Mouse (Mus musculus): ENCODE measurements around the gene Ssr4.

DNA sequence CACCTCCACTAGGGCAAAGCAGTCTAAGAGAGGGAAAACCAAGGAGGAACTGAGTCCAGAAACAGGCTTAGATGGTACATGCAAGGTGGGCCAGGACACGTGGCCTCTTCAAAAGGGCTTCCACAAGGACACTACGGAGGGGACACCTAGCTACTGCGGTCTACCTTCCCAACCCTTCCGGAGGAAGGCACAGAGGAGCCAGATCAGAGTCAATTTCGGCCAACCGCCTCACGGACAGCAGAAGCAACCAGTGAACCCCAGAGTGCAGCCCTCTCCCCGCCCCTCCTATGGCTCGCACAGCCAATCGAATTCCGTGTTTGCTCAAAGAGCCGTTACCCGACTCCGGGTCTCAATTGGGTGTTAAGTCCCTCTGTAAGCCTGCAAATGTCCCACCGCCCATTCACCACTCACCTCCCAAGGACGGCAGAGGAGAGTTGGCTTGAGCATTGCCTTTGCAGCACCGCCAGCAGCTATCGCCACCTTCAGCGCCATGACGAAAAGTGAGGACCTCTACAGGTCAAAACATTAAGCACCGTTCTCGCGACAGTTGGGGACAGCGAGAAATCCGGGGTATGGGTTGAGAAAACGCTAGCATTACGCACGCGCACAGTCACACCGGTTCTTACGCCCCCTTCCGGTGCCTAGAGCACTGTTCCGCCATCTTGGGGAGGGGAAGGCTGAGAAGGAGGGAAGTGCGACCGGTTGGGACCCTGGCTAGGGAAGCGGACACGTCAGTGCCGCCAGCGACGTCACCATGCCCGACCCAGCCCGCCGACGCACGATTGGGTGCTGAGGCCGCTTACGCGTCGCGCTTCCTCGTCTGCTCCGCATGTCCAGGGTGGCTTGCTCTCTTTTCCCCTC lies at the start of gene Ssr4, which contains the start of gene Idh3g:
- peak; percentile 69; the same call in 1 of the 2 replicates for TF ChIP-seq HCFC1 (IDR thresholded peaks at IDR 0.05; ENCODE audit: borderline replicate concordance, insufficient read depth, low read length)
- TF ChIP-seq ZC3H11A (IDR thresholded peaks at IDR 0.05; ENCODE audit: borderline replicate concordance, low read depth, low read length), result no peak
- peak; percentile 97 for TF ChIP-seq CHD2 (IDR thresholded peaks at IDR 0.05; ENCODE audit: low read depth, low read length)
- no peak for TF ChIP-seq ZNF384 (IDR thresholded peaks at IDR 0.05; ENCODE audit: low read depth, low read length)

Measured in ES-E14 (cell line).